ENCODE assay signal across 26 mouse cellular contexts in the genomic region with DNA sequence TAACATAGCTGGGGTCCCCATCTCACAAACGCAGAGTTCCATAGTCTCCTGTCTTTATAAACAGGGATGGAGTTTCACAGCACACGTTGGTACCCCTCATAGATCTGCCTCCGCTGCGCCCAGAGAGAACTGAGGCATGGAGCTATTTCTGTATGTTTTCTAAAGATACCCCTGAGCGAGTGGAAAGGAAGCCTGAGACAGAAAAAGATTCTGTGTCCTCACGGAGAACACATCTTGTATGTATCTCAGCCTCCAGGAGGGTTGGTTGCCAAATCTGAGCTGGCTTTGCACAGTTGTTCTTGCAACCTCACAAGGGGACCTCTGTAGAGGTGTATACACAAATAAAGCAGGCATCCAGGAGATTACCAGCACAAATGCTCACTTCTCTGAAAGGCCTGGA.
"Had no signal": no experiment of that assay in that cellular context is flagged by ENCODE, and none has a peak within 500 bp of the region (broad histone marks: within the 10 kb centered on the region; RNA-seq: fewer than 3 reads in every experiment).

No protein-coding gene starts in this region.

- H3K4me3 ChIP-seq: heart, adult 2 months; heart, embryonic 13.5 days; heart, embryonic 15.5 days; hindbrain, embryonic 13.5 days; hindbrain, embryonic 15.5 days; kidney, embryonic 15.5 days; limb, embryonic 13.5 days; limb, embryonic 15.5 days; liver, embryonic 12.5 days had no signal

- ATAC-seq: hindbrain, postnatal 0 days; intestine, embryonic 16.5 days; liver, embryonic 12.5 days had no signal

- H3K36me3 ChIP-seq: heart, embryonic 15.5 days; liver, embryonic 12.5 days had no signal

- H3K27me3 ChIP-seq: heart, embryonic 13.5 days; heart, embryonic 15.5 days; hindbrain, embryonic 13.5 days; hindbrain, embryonic 15.5 days; kidney, embryonic 15.5 days; limb, embryonic 13.5 days; limb, embryonic 15.5 days; liver, embryonic 12.5 days had no signal

- H3K27ac ChIP-seq: heart, adult 2 months; heart, embryonic 13.5 days; heart, embryonic 15.5 days; hindbrain, embryonic 13.5 days; hindbrain, embryonic 15.5 days; hindbrain, postnatal 0 days; kidney, embryonic 15.5 days; kidney, postnatal 0 days; limb, embryonic 13.5 days; limb, embryonic 15.5 days; liver, embryonic 12.5 days had no signal

- H3K9ac ChIP-seq: heart, embryonic 13.5 days; heart, embryonic 15.5 days; hindbrain, embryonic 13.5 days; hindbrain, embryonic 15.5 days; kidney, embryonic 15.5 days; limb, embryonic 13.5 days; limb, embryonic 15.5 days; liver, embryonic 12.5 days had no signal

- DNase-seq: gastrocnemius, postnatal 14 days; gastrocnemius, postnatal 36 days; heart, adult 11 months; heart, adult 2 months; heart, postnatal 14 days; heart, postnatal 36 days; kidney, adult 11 months; kidney, adult 2 months; kidney, adult 9 months; kidney, postnatal 14 days; kidney, postnatal 36 days; layer of hippocampus, adult 9-11 months; layer of hippocampus, postnatal 36 days; left cerebral cortex, postnatal 4 days had no signal

- H3K4me2 ChIP-seq: heart, embryonic 11.5 days; heart, embryonic 13.5 days; heart, embryonic 15.5 days; hindbrain, embryonic 13.5 days; hindbrain, embryonic 15.5 days; kidney, embryonic 15.5 days; limb, embryonic 13.5 days; limb, embryonic 15.5 days; liver, embryonic 12.5 days had no signal

- H3K9me3 ChIP-seq: heart, embryonic 13.5 days; heart, embryonic 15.5 days; hindbrain, embryonic 13.5 days; hindbrain, embryonic 15.5 days; kidney, embryonic 15.5 days; limb, embryonic 13.5 days; limb, embryonic 15.5 days; liver, embryonic 12.5 days had no signal

- H3K4me1 ChIP-seq: heart, embryonic 15.5 days; kidney, embryonic 15.5 days; liver, embryonic 12.5 days had no signal
